Mouse (Mus musculus): Measurements from ENCODE around the gene Vasp.
A peak's percentile ranks its signal among the peaks of the same experiment; 100 is the strongest.

Gene Vasp

GRCm38 (mm10) chr7:19271238-19272172 is at the start of gene Vasp:
Gene Vasp (minus strand): TSS chr7:19271817.
- DNase-seq (ENCODE audit: low spot score): peak; percentile 80

- no peak for DNase-seq (ENCODE audit: low spot score)
Observed at GRCm38 (mm10) chr7:19320637-19321036, 49.0 kb upstream of the Vasp start.

- peak; percentile 95 for DNase-seq (ENCODE audit: low spot score)
Observed at GRCm38 (mm10) chr7:19319906-19320305, 48.3 kb upstream of the Vasp start.

GRCm38 (mm10) chr7:19319458-19319857 is 47.8 kb upstream of the Vasp start:
- DNase-seq (ENCODE audit: low spot score): no peak

- no peak for DNase-seq (ENCODE audit: low spot score)
Observed at GRCm38 (mm10) chr7:19318676-19319075, 47.1 kb upstream of the Vasp start.

GRCm38 (mm10) chr7:19318201-19318600 is 46.6 kb upstream of the Vasp start:
- no peak for DNase-seq (ENCODE audit: low spot score)

GRCm38 (mm10) chr7:19316451-19317161 is 45.0 kb upstream of the Vasp start:
- DNase-seq (ENCODE audit: low spot score): no peak

- DNase-seq (ENCODE audit: low spot score): no peak
Observed at GRCm38 (mm10) chr7:19314033-19314432, 42.4 kb upstream of the Vasp start.

- no peak for DNase-seq (ENCODE audit: low spot score)
Observed at GRCm38 (mm10) chr7:19311991-19312390, 40.4 kb upstream of the Vasp start.

- peak; percentile 92 for DNase-seq (ENCODE audit: low spot score)
Observed at GRCm38 (mm10) chr7:19309884-19310641, 38.4 kb upstream of the Vasp start, which contains the start of gene Fosb. Gene Fosb (minus strand): TSS chr7:19310051.

- DNase-seq (ENCODE audit: low spot score): no peak
Observed at GRCm38 (mm10) chr7:19309278-19309883, 37.8 kb upstream of the Vasp start.

GRCm38 (mm10) chr7:19308454-19309277 is 37.0 kb upstream of the Vasp start:
- peak; percentile 96 for DNase-seq (ENCODE audit: low spot score)

- DNase-seq (ENCODE audit: low spot score): peak; percentile 64
Observed at GRCm38 (mm10) chr7:19307739-19308453, 36.3 kb upstream of the Vasp start.

- DNase-seq (ENCODE audit: low spot score): no peak
Observed at GRCm38 (mm10) chr7:19306819-19307738, 35.5 kb upstream of the Vasp start.

GRCm38 (mm10) chr7:19305796-19306765 is 34.5 kb upstream of the Vasp start:
- DNase-seq (ENCODE audit: low spot score): no peak

GRCm38 (mm10) chr7:19305413-19305735 is 33.8 kb upstream of the Vasp start:
- DNase-seq (ENCODE audit: low spot score): no peak

- DNase-seq (ENCODE audit: low spot score): no peak
Observed at GRCm38 (mm10) chr7:19304501-19305412, 33.1 kb upstream of the Vasp start.
